Mouse (Mus musculus): Measurements from ENCODE around the gene Pcdh9. TPM values are rescaled to one million over a fixed set of nuclear protein-coding genes. Genes with fewer than 3 reads are reported as not detected.

The Pcdh9 gene
- polyA plus RNA-seq, 1 experiment from 2014 or later = 56.2 TPM

DNA sequence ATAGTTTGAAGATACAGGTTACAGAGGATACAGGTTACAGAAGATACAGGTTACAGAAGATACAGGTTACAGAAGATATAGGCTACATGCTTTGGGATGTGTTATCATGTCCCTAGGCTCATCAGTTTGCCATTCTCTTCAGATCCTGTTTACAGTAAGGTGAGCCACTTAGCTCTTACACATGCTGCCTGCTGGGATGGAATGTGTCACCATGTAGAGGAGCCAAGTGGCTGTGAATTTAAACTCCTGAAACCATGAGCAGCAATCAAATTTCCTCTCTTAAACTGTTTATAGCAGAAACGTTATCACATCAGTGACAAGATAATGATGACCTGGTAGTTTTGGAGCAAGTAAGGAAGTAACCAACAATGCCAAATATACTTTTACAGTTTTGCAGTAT lies 453.3 kb downstream of the Pcdh9 start:
- no peak for ATAC-seq (ENCODE audit: low FRiP score, low read depth)
- H3K4me3 ChIP-seq = no peak overlapping the region
- no peak overlapping the region for H3K27ac ChIP-seq
- no peaks in the 10 kb centered on the region for H3K4me1 ChIP-seq
- H3K9me3 ChIP-seq = no peaks in the 10 kb centered on the region
- no peaks in the 10 kb centered on the region for H3K27me3 ChIP-seq
- H3K36me3 ChIP-seq = no peaks in the 10 kb centered on the region
- H3K9ac ChIP-seq = no peak overlapping the region
- WGBS = 58% methylated on average over 1 of the region's 1 CpGs
- no peak overlapping the region for H3K4me2 ChIP-seq (replicated peaks)

DNA sequence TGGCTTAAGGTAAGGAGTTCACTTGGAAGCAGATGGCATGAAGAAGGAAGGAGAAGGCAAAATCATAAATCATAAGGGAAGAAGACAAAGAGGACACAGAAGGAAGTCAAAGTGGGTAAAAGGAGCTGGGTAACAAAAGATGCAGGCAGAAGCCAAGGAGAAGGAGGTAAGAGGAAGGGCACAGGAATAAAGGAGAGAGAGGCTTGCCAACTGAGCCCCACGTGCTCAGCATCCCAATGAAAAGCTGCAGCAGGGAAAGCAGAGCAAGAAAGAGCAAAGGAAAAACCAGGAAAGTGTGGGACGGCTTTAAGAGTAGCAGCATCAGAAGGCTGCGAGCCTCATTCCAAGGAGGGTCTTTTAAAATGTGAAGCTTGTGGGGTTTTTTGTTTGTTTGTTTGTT lies 473.7 kb downstream of the Pcdh9 start:
- no peak overlapping the region for H3K4me2 ChIP-seq (replicated peaks)
- no peaks in the 10 kb centered on the region for H3K36me3 ChIP-seq
- H3K9ac ChIP-seq = no peak overlapping the region
- H3K4me1 ChIP-seq = no peaks in the 10 kb centered on the region
- no peak overlapping the region for H3K27ac ChIP-seq
- no peaks in the 10 kb centered on the region for H3K27me3 ChIP-seq
- H3K9me3 ChIP-seq = no peaks in the 10 kb centered on the region
- 59% methylated on average over 3 of the region's 3 CpGs for WGBS
- ATAC-seq (ENCODE audit: low FRiP score, low read depth) = no peak
- no peak overlapping the region for H3K4me3 ChIP-seq

DNA sequence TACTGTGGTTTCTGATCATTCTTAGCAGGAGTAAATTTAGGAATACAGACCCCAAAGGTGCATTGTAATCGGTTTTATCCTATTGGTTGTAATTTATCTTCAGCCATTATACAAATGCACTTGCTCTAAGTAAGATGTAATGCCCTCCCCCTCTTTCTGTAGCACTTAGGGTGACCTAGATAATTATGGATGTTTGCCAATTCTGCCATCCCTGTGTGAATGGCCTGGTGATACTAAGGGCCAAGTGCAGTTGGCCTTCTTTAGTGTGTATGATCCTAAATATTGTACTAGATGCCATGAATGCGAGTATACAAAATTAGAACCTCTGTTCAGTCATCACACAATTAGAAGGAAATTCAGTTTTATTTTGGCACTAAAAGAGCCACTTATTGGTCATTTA lies 475.0 kb downstream of the Pcdh9 start:
- 85% methylated on average over 2 of the region's 2 CpGs for WGBS
- H3K4me3 ChIP-seq = no peak overlapping the region
- no peaks in the 10 kb centered on the region for H3K9me3 ChIP-seq
- H3K4me1 ChIP-seq = no peaks in the 10 kb centered on the region
- no peaks in the 10 kb centered on the region for H3K36me3 ChIP-seq
- H3K27me3 ChIP-seq = no peaks in the 10 kb centered on the region
- H3K4me2 ChIP-seq (replicated peaks) = no peak overlapping the region
- no peak overlapping the region for H3K9ac ChIP-seq
- no peak overlapping the region for H3K27ac ChIP-seq
- no peak for ATAC-seq (ENCODE audit: low FRiP score, low read depth)

DNA sequence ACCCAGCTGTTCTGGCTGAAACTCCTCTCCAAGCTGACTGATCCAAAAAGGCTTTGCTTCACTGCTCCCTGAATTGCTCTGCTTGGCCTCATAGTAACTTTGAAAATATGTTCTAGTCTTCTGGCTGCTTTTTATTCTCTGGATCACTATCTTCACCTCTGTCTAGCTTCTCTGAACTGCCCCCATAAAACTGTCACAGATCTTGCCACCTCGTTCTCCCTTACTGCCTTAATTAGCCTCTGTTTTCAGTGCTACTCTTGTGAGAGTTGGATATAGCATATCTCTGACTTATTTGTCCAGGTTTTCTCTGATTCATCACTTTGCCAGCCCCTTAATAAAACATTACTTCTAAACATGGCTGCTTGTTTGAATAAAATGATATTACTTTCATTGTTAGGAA lies 481.2 kb downstream of the Pcdh9 start:
- Histone ChIP-seq H3K9me3 (no peaks in the 10 kb centered on the region), H3K4me2 (replicated peaks) (no peak overlapping the region), H3K27me3 (no peaks in the 10 kb centered on the region), H3K4me3 (no peak overlapping the region), H3K9ac (no peak overlapping the region), H3K36me3 (no peaks in the 10 kb centered on the region), H3K27ac (no peak overlapping the region), H3K4me1 (no peaks in the 10 kb centered on the region)
- no peak for ATAC-seq (ENCODE audit: low FRiP score, low read depth)
- WGBS = 18% methylated on average over 1 of the region's 1 CpGs

DNA sequence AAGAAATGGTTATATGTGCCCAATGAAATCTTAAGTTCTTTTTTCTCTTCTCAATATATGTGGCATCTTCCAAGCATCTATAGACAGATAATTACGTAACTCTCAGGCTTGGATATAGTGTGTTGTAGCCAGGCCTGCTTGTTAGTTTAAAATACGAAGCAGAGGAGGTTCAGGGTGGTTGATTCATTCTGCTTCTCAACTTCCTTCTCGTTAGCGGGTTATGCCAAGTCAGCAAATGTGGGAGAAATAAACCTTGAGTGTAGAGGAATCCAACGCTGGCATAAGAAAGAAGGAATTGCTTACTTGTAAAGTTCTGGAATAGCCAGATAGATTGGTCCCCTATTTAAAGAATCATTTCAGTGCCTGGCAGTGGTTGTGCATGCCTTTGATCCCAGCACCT lies 482.7 kb downstream of the Pcdh9 start:
- Histone ChIP-seq H3K27ac (no peak overlapping the region), H3K9ac (no peak overlapping the region), H3K36me3 (no peaks in the 10 kb centered on the region), H3K4me3 (no peak overlapping the region), H3K4me1 (no peaks in the 10 kb centered on the region), H3K27me3 (no peaks in the 10 kb centered on the region), H3K4me2 (replicated peaks) (no peak overlapping the region), H3K9me3 (no peaks in the 10 kb centered on the region)
- ATAC-seq (ENCODE audit: low FRiP score, low read depth) = no peak
- WGBS = 86% methylated on average over 5 of the region's 5 CpGs

DNA sequence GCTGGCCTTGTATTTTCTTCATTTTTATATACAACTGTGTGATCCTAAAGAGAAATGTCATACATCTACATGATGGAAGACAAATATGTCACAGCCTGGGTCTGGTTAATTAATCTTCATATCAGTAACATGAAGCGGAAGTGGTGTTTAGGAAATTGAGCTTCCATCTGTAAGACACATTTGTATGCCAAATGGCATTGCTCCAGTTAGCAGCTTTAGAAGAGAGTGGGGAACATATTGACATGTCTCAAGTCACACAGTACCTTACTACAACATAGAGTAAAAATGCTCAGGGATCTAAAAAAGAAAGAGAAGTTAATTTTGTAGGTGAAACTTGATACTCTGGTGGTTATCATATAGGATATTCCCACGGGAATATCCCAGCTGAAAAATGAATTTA lies 505.4 kb downstream of the Pcdh9 start:
- 83% methylated on average over 2 of the region's 2 CpGs for WGBS
- Histone ChIP-seq H3K36me3 (no peaks in the 10 kb centered on the region), H3K4me1 (0 out of 2 replicates have a peak, but pooled peaks cover 4% of the 10 kb centered on the region), H3K9ac (no peak overlapping the region), H3K27me3 (no peaks in the 10 kb centered on the region), H3K9me3 (no peaks in the 10 kb centered on the region), H3K4me2 (replicated peaks) (no peak overlapping the region), H3K27ac (no peak overlapping the region), H3K4me3 (no peak overlapping the region)
- no peak for ATAC-seq (ENCODE audit: low FRiP score, low read depth)

DNA sequence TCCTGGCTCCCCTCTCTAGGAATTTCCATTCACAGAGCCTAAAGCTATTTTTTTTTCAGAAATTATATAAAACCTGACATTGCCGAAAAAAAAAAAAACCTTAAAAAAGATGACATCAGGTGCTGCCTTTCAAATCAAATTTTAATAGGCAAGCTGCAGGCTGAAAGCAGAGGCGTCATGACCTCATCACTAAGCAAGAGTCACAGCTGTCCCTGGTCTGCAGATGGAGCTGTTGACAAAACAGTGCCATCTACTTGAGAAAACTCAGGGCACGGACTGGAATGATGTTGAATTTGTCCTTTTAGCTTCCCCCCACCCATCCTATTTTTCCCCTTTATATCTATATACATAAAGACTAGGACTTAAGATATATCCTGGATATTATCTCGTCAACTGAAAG lies 509.3 kb downstream of the Pcdh9 start:
- WGBS = 36% methylated on average over 4 of the region's 4 CpGs
- no peak overlapping the region for H3K4me3 ChIP-seq
- no peaks in the 10 kb centered on the region for H3K27me3 ChIP-seq
- H3K9ac ChIP-seq = no peak overlapping the region
- H3K27ac ChIP-seq = no peak overlapping the region
- H3K36me3 ChIP-seq = no peaks in the 10 kb centered on the region
- H3K9me3 ChIP-seq = no peaks in the 10 kb centered on the region
- no peak overlapping the region for H3K4me2 ChIP-seq (replicated peaks)
- ATAC-seq (ENCODE audit: low FRiP score, low read depth) = no peak
- 0 out of 2 replicates have a peak, but pooled peaks cover 4% of the 10 kb centered on the region for H3K4me1 ChIP-seq

DNA sequence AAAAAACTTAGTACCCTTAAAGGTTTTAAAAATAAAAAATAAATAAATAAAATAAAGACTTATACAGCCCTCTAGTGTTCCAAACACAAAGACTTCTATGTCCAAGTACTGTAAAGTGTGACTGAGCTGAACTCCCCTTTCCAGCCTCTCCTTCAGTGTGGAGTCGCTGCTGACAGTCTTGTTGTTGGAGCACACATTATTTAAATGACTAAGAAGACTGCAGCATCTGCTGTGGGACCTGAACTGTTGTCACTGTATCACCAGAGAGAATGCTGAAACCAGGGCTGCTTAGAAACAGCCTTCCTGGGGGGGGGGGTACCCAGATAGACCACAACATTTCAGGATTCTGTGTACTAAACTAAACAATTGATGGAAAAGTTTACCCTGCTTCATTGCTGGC lies 509.7 kb downstream of the Pcdh9 start:
- no peaks in the 10 kb centered on the region for H3K36me3 ChIP-seq

DNA sequence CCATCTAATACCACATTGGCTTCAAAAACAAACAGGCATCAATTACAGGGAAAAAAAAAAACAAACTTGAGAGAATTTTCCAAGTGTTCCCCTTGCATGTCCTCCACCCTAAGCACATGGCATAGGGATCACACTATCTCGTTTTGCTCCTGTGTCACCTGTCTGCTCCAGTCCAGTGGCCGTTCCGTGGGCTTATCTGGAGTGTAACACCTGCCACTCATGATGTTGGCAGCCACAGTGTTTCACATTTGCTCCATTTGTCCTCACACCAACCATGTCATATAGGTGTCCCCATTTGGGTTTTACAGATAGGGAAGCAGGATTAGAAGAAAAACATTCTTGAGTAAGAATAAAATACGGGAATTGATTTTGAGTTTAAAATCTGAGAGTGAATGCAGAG lies 514.3 kb downstream of the Pcdh9 start:
- WGBS = 75% methylated on average over 4 of the region's 4 CpGs
- Histone ChIP-seq H3K4me1 (0 out of 2 replicates have a peak, but pooled peaks cover 4% of the 10 kb centered on the region), H3K27me3 (no peaks in the 10 kb centered on the region), H3K9ac (no peak overlapping the region), H3K9me3 (no peaks in the 10 kb centered on the region), H3K27ac (no peak overlapping the region), H3K36me3 (no peaks in the 10 kb centered on the region), H3K4me2 (replicated peaks) (no peak overlapping the region), H3K4me3 (no peak overlapping the region)
- no peak for ATAC-seq (ENCODE audit: low FRiP score, low read depth)

More for the DNA sequence above, 509.7 kb downstream of the Pcdh9 start:
- H3K9me3 ChIP-seq = no peaks in the 10 kb centered on the region
- 0 out of 2 replicates have a peak, but pooled peaks have one; percentile 19 for ATAC-seq (ENCODE audit: low FRiP score, low read depth)
- no peak overlapping the region for H3K4me3 ChIP-seq
- H3K9ac ChIP-seq = no peak overlapping the region
- 0 out of 2 replicates have a peak, but pooled peaks cover 4% of the 10 kb centered on the region for H3K4me1 ChIP-seq
- 42% methylated on average over 1 of the region's 1 CpGs for WGBS
- no peaks in the 10 kb centered on the region for H3K27me3 ChIP-seq
- H3K27ac ChIP-seq = no peak overlapping the region
- H3K4me2 ChIP-seq (replicated peaks) = no peak overlapping the region

DNA sequence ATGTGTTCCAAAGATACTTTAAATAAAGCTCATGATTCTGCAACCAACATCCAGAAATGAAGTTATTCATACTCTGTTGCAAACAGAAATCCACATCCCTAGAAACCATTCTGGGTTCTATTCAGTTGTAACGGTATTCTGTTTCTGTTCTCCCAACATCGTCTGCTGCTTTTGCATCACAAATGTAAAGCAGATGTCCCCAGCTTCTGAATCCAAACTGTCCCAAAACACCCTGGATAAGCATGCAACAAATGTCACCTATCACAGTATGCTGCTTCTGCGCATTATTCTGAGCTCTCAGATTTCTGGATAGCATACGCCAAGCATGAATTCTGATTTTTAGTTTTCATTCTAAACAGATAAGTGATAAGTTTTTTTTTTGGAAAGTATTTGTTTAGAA lies 516.3 kb downstream of the Pcdh9 start:
- no peak overlapping the region for H3K4me3 ChIP-seq
- no peaks in the 10 kb centered on the region for H3K4me1 ChIP-seq
- H3K9ac ChIP-seq = no peak overlapping the region
- no peak overlapping the region for H3K4me2 ChIP-seq (replicated peaks)
- no peak for ATAC-seq (ENCODE audit: low FRiP score, low read depth)
- no peaks in the 10 kb centered on the region for H3K27me3 ChIP-seq
- no peaks in the 10 kb centered on the region for H3K36me3 ChIP-seq
- no peaks in the 10 kb centered on the region for H3K9me3 ChIP-seq
- no peak overlapping the region for H3K27ac ChIP-seq
- whole genome bisulfite sequencing = 54% methylated on average over 4 of the region's 4 CpGs

DNA sequence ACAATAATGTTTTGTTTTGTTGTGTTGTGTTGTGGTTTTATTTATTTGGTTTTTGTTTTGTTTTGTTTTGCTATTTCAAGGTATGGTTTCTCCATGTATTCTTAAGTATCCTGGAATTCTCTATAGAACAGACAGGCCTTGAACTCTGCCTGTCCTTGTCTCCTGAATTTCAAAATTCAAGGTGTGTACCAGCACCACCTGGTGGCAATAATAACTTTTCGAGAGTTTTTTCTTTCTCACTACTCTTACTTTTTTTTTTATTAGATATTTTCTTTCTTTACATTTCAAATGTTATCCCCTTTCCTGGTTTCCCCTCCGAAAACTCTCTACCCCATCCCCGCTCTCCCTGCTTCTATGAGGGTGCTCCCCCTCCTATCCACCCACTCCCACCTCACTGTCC lies 536.3 kb downstream of the Pcdh9 start:
- 86% methylated on average over 3 of the region's 3 CpGs for WGBS
- H3K36me3 ChIP-seq = no peaks in the 10 kb centered on the region
- H3K27ac ChIP-seq = no peak overlapping the region
- H3K4me3 ChIP-seq = no peak overlapping the region
- H3K9me3 ChIP-seq = no peaks in the 10 kb centered on the region
- H3K9ac ChIP-seq = no peak overlapping the region
- no peaks in the 10 kb centered on the region for H3K27me3 ChIP-seq
- no peak overlapping the region for H3K4me2 ChIP-seq (replicated peaks)
- H3K4me1 ChIP-seq = no peaks in the 10 kb centered on the region
- no peak for ATAC-seq (ENCODE audit: low FRiP score, low read depth)

DNA sequence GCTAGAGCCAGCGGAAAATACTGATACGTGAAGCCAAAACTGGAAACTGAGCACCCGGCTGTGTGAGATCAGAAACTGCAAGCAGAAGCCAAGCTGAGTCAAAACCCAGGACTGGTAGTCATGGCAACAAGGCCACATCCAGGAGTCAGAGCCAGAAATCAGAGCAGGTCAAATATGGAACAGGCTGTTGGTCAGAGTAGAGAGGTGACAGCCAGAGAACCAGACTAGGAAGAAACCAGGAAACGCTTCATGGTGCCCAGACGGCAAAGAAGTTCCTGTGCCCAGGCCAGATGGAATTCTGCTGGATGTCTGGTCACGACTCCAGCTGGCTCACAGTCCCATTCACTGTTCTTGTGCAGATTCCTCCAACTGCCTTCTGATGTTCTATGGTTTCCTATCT lies 539.6 kb downstream of the Pcdh9 start:
- Histone ChIP-seq H3K27ac (no peak overlapping the region), H3K9me3 (no peaks in the 10 kb centered on the region), H3K4me1 (no peaks in the 10 kb centered on the region), H3K4me2 (replicated peaks) (no peak overlapping the region), H3K36me3 (no peaks in the 10 kb centered on the region), H3K27me3 (no peaks in the 10 kb centered on the region), H3K9ac (no peak overlapping the region), H3K4me3 (no peak overlapping the region)
- no peak for ATAC-seq (ENCODE audit: low FRiP score, low read depth)
- WGBS = 58% methylated on average over 6 of the region's 6 CpGs

DNA sequence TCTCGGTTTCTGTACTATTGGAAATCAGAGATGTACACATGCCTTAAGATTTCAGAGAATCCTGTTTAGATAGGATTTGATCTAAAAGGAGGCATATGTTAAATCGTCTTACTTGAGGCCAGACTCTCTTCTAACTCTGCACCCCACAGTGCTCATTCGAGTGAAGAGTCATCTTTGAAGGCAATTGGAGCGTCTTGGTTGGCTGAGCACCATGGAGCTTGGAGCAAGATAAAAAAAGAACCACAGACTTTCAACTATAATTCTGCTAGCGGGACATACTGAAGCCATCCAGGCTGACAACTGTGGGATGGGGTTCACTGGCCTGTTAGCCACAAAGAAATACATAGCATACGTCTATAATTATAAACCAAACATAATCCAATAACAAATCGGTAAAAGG lies 541.3 kb downstream of the Pcdh9 start:
- no peak for ATAC-seq (ENCODE audit: low FRiP score, low read depth)
- no peaks in the 10 kb centered on the region for H3K9me3 ChIP-seq
- H3K27ac ChIP-seq = no peak overlapping the region
- H3K4me1 ChIP-seq = no peaks in the 10 kb centered on the region
- H3K4me2 ChIP-seq (replicated peaks) = no peak overlapping the region
- H3K9ac ChIP-seq = no peak overlapping the region
- 78% methylated on average over 7 of the region's 7 CpGs for WGBS
- H3K27me3 ChIP-seq = no peaks in the 10 kb centered on the region
- no peaks in the 10 kb centered on the region for H3K36me3 ChIP-seq
- H3K4me3 ChIP-seq = no peak overlapping the region

Data from limb, embryonic 13.5 days (tissue).